Mouse (Mus musculus) layer of hippocampus, postnatal 14 days (tissue): Measurements from ENCODE around the gene Vwa1. TPM values are rescaled to one million over a fixed set of nuclear protein-coding genes. Genes with fewer than 3 reads are reported as not detected.

ENCODE experiments used
- DNase-seq, 2 experiments: peaks; one replicate each; pipeline ENCODE4 v3.0.0; 2021 to 2022; ENCODE audit warnings: low spot score in 2 of 2, mixed read lengths in 1 of 2
- total RNA-seq, 2 experiments: library from RNA; stranded (reverse); gene quantifications; 2 replicates each; pipeline ENCODE4 v1.2.3; 2021

The Vwa1 gene
- total RNA-seq, 2 experiments from 2014 or later, result 13.5 to 16.8 TPM

DNA sequence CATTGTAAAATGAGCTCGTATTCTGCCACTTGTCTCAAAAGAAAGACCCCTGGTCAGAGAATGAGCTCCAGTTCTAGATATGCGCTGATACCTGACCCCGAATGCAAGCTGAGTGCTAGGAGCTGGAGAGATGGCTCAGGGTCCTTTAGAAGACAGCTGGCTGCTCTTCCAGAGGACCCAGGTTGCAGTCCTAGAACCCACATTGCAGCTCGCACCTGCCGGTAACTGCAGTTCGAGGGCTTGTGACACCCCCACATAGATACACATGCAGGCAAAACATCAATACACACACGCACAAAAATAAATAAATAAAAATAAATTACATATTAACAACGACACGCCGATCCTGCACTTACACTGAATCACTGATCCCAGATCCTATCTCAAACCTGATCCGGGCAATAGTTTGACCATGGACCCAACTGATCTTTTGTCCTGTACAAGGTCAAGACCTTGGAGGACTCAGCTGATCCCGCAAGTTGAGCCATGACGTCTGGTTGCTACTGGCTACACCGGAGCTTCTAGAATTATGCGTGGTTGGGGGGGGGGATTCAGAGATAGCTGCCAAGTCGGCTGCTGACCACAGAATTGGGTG lies 9.1 kb upstream of the Vwa1 start:
- no peak for DNase-seq

DNA sequence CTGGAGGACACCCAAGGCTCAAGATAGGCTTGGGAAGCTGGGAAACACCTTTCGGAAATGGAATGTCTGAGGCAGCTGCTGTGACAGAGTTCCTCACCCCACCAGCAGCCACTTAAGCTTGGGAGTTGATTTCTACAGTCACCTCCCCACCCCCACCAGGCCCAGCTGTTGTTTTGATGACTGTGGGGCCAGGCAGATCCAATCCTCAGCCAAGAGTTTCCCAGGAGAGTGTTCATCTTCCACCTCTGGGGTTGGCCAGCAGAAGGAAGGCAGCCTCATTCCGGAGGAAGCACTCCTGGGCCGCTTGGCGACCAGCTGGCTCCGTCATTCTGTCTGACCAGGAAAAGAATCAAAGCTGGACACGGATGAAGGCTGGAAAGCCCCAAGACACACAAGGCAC lies 6.4 kb upstream of the Vwa1 start:
- DNase-seq, result no peak

DNA sequence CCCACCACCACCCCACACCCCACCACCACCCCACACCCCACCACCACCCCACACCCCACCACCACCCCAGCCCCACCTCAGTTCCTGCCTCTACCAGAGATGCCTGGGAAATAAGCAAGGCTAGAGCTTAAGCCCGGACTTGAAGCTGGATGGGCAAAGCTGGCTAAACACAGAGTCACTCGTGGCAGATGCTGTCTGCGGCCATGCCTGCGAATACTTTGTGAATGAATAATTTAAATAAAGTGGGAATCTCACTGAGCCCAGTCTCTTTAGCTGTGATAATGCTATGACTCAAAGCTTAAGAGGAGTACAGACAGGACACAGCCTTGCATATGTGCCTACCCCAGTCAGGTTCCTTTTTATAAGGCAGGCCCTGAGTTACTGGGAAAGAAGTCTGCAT lies 5.0 kb upstream of the Vwa1 start:
- DNase-seq, result no peak

DNA sequence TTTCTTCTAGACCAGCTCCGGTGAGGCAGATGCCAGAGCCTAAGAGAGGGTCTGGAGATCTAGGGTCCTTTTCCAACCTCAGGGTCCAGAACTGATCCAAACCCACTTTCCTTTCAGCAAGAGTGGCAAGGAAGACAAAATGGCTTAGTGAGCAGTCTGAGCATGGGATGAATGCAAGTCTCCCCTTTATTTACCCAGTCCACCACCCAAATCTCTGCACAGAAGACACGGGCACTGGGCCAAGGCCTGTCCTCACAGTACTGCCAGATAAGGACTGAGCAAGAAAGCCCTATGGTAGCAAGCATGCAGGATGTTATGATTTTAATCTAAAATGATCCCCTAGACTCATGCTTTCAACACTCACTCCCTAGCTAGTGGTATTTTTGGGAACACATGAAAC lies 3.3 kb upstream of the Vwa1 start:
- DNase-seq, result no peak

DNA sequence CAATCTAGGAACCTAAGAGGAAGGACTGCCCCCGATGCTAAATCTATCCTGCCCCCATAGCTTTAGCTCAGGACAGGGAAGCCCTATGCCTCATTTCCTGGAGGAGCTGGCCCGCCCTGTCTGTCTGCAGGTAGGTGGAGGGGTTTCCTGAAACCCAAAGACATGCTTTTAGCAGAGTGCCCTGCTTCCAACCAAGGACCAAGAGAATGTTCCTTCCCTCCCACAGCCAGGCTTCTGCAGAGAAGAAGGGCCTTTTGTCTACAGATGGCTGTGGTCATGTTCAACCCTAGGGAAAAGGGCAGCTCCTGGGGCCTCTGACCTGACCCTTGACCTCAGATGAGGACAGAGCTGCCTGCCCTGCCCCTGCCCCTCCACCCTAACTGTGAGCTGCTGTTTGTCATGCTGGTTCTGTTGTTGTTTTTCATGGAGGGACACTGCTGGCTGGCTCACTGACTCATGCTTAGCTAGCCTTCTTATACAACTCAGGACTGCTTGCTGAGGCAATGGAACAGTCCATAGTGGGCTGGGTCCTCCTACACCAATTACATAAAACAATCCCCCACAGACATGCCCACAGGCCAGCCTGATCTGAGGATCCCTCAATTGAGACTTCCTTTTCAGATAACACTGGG lies 2.3 kb upstream of the Vwa1 start:
- no peak for DNase-seq

DNA sequence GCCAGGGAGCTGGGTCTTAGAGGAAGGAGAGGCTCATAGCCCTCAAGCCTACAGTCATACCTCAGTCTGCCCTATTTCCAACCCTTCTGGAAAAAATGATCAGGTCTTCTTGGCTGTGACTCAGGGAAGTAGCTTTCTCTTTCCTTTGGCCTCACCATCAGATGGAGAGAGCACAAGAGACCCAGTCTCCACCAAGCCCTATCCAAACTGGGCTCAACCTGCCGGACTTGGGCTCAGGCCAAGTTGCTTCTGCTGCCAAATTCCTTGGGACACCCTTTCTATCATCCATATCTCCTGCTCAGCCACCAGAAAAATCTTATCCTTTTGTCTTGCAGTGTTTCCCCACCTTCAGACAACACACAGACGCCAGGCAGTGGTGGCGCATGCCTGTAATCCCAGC lies 1.4 kb upstream of the Vwa1 start:
- DNase-seq, result no peak

DNA sequence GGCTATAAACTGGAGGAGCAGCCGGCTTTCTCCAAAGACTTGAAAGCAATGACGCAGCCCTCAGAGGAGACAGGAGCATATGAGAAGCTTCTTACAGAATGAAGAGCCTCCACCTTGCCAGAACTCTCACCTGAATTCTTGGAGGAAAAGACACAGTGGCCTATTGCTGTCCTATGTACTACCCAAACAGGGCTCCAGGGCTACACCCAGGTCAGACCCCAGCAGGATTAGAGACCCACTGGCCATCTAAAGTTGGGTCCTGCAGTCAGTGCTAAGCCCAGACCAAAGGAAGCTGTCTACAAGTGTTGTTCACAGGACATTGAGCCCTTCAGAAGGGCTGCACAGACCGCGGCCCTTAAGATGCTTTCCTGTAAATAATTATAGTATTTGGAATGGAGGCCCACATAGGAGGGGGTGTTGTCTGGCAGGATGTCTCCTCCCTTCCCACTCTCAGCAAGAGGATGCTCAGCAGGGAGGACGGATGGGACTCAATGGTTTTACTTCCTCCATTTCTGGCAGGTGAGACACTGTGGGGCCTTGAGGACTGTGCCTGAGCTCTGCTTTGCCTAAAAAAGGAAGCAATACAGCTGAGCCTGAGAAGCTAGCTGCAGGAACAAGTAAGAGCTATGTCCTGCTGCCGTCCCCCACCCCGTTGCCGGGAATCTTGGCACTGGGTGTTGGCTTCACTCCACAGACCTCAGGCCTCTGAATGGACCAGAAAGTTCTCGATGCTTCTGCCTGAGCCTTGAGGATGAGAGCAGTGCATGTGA lies 658 bp upstream of the Vwa1 start:
- peak; percentile 58 to 77 for DNase-seq

DNA sequence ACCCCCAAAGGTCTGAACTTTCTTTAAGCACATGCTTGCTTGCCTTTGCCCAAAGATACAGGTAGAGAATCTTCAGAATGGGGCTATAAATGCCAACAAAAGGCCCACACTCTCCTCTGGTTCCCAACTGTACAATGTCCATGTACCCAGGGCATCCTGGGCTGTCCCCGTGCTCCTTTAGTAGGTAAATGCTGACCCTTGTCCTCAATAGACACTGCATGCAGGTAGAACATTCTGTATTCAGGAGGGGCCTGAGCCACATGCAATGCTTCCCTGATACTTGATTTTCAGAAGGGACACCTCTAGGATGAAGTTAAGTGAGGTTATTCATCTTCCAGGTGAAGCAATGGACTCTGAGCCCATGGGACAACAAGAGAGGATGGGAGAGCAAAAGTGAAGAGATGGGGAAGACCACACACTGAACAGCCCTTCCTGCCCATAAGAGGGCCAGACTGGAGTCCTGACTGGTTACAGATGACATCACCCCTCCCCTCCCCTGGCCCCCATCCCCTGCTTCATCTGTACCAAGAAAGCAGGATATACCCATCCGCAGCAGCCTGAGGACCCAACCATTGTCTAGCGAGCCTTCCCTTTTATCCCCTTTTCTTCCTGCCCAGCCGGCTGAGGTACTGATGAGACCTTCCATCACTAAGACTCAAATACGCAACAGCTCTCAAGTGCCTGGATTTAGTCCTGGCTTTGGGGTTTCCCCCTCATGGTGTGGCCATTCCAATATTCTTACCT lies 991 bp downstream of the Vwa1 start:
- DNase-seq, result no peak

DNA sequence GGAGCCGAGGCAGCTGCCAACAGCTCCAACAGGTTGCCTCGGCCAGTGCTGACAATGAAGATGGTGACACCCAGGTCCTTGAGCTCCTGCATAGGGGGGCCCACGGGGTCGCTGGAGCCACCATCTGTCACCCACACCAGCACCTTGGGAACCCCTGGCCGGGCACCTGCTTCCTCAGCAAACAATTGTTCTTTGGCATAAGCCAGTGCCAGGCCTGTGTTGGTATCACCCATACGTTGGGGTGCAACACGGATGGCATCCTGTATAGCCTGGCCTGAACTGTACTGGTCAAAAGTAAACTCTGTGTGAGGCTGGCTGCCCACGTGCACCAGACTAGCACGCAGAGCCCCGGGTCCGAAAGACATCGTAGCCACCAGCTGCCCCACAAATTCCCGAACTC lies 1.7 kb downstream of the Vwa1 start:
- no peak for DNase-seq

DNA sequence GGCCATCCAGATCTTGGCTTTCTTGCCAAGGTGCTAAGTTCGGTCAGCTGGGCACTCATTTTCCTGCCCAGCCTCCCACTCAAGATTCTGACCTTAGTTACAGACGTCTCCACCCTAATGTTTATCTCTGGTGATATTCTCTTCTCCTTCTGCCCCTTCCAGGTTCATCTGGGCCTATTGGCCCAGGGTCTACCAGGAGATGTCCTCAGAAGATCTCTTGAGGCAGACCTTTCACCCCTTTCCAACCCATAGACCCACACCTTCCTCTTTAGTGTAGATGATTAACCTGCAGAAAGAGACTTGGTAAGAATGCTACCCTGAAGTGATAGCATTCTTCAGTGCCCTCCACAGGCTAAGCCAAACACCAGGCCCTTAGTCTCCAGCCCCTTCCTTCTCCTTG lies 2.8 kb downstream of the Vwa1 start:
- DNase-seq, result no peak

DNA sequence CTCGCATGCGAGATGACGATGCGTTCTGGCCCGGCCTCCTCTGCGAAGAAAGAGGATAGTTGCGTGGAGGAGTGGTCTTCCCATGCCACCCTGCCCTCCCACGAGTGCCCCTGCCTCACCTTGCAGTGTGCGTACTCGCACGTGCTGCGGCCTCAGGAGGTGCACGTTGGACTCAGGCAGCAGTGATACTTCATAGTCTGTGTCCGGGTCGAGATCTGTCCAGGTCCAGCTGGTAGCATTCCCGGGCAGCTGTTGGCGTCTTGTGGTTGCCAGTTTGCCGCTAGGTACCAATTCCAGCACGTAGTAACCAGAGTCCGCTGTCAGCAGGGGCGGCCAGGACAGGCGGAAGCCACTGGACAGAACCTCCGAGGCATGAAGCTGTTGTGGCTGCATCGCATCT lies 3.9 kb downstream of the Vwa1 start:
- no peak for DNase-seq

DNA sequence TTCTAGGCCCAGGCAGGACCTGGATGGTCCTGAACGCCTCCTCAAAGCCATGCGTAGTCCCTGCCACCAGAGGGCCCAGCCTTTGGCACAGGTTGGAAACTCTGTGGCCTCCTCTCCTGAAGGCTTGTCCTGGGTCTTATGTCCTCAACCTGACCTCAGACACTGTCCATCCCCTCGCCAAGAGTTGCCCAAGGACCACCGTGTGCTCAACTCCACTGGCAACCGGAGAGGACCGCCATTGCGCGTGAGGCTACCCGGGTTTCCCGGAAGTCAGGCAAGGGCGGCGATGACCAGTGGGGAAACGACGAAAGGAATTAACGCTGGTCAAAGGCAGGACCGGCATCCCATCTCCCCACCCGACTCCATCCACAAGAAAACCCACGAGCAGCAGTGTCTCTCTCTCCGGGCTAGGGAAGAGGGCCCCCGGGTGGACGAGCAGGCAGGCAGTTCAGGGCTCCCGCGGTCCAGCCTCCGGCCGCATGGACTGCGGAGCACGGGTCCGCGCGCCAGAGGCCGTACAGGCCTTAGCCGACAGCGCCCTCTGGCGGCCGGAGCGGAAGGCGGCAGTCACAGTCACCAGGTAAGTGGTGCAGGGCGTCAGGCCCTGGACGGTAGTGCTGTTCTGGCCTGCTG lies 4.5 kb downstream of the Vwa1 start:
- DNase-seq, result peak; percentile 88 to 92

DNA sequence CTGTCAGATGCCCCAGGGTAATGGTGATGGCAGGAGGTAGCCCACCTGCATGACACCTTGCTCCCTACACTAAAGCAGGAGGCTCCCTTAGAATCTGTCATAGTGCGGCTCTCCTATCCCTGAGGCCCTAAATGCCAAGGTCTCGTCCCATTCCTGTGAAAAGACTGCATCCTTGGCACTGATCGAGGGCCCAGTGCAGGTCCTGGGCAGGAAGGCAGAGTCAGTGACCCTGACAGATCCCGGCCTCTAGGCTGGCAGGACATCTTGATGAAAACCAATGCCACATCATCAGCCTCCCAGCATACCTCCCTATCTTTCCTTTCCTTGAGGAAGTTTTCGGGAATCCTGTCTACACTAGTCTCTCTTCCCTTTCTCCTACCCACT lies 5.0 kb downstream of the Vwa1 start:
- no peak for DNase-seq

DNA sequence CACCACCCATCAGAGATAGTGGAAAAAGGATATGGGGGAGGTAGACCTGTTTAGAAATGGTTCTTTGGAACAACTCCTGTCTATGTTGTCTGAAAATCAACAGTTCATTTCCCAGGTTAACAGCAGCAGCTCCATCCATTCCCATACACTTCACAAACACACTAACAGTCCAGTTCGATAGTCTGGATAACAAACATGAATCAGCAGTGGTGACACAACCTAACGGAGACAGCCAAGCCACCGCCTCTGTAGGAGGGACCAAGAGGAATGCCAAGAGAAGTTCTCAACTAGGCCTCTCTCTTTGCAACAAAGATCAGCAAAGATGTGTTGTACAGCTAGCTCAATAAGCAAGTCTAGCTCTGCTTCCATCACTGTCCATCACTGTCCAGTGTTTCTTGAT lies 12.1 kb downstream of the Vwa1 start:
- no peak for DNase-seq

DNA sequence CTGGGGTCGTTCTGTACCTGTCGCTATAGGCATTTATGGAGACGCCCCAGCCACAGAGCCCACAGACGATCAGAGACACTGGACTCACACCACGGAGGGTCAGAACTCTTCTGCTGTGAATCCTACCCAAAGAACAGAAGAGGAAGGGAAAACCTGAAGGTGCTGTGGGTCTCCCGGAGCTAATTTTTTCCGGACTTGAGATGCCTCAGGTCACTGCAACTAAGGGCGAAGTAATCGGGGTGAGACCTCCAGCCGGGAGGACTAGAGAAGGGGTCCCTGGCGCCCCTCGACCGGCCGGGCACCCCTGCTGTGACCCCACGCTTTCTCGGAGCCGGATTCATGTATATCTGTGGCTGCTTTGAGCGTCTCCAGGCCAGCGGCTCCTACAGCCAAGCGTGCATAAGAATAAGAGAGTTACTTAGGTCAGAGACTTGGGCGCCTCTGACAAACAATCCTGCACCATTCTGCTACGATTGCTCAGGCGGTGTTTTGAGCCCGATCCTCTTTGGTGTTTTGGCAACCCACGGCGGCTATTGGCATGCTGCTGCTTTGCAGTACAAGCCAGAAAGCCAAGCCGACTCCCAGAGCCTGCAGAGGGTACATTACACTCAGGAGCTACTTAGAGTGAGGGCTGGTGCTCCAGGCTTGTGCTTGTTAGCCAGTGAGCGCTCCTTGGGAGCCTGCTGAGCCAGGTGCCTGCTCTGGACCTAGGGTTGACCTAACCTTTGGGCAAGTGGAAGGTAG lies 13.0 kb downstream of the Vwa1 start:
- no peak for DNase-seq

DNA sequence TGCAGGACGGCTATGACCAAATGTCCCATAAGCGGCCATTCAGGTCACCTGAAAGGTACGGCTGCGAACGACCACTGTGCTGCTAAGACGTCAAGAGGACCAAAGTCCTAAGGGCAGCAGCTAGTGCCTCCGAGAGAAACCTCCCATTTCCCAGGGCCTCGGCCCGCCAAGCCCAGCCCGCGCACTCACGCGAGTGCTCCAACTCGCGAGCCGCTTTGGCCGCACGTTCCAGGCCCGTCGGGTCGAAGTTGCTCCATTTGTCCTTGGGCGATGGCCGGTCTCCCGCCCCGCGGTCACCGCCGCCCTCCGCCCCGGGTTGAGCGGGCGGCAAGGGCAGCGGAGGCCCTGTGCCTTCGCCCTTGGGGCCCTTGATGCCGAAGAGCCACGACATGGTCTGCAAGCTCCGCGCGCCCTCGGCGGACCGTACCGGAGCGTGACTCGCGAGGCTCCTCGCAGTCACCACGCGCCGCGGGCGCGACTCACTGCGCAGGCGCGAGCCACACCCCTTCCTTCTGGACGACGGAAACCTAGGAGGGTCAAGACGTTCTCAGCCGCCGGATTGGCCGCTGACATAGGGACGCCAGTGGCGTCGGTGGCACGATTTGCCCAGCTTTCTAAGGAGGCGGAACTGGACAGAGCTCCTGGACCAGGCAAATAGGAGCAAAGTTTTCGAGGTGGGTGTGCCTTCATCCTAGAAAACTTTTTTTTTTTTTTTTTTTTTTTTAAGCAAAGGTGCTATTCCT lies 13.7 kb downstream of the Vwa1 start, which contains the start of gene Atad3a:
Gene Atad3a (minus strand): TSS at position 481 of the 743 bp plus-strand sequence.
- peak; percentile 96 to 98 for DNase-seq

DNA sequence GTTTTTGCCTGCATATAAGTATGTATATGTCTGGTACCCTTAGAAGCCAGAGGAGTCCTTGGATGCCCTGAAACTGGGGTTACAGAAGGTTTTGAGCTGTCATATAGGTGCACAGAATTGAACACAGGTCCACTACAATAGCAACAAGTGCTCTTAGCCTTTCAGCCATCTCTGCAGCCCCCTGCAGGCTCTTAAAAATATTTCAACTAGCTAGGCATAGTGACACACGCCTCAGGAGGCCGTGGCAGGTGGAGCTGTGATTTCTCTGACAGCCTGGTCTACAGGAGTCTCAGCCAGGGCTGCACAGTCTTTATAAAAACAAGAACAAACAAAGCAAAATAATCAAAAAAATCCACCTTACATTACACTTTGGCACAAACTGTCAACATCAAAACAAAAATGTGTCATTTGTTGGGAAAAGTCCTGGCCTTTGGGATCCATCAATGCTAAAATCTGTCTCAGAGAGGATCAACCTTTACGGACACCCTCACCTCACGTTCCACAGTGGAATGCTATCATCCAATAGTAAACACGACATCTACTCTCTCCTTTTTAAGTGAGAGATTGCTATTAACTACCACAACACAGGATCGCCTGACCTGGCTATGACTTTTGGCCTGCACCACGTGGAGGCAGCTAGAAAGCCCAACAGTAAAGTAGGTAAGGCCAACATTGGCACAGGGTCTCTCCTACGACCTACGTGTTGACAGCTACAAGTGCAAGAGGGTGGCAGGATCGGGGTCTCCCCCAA lies 14.5 kb downstream of the Vwa1 start:
- DNase-seq, result no peak

DNA sequence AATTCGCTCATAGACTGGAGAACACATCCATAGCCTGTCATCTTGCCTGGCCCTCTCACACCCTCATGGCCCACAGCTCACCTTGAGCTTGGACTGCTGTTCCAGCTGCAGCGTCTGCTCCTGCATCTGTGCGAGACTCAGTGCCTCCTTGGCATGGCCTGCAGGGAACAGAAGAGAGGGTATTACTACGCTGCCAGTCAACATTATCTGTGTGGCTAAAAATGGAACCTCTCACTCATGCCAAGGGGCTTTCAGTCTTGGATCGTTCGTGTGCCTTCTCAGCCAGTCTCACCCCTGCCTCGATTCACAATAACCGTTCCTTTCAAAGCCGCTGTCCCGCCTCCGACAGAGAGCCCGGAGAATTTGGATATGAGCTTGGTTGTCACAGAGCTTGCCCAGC lies 17.5 kb downstream of the Vwa1 start:
- DNase-seq, result no peak
